Mouse (Mus musculus): Measurements from ENCODE around the gene Nrg3. TPM values are rescaled to one million over a fixed set of nuclear protein-coding genes. Genes with fewer than 3 reads are reported as not detected.

Gene Nrg3
- polyA plus RNA-seq, 1 experiment from 2014 or later, result 1.3 TPM

GRCm38 (mm10) chr14:38959367-38959766, 513.5 kb downstream of the Nrg3 start:
- H3K4me2 ChIP-seq (replicated peaks; ENCODE audit: low read depth, low read length), result no peak overlapping the region
- H3K36me3 ChIP-seq (ENCODE audit: control insufficient read depth, insufficient read depth, low read length), result no peaks in the 10 kb centered on the region
- 82% methylated on average over 7 of the region's 7 CpGs for WGBS

GRCm38 (mm10) chr14:38937481-38937880, 535.4 kb downstream of the Nrg3 start:
- Histone ChIP-seq H3K4me2 (replicated peaks; ENCODE audit: low read depth, low read length) (no peak overlapping the region), H3K9me3 (ENCODE audit: control insufficient read depth, low read length) (no peaks in the 10 kb centered on the region), H3K9ac (ENCODE audit: low read depth, low read length) (no peak overlapping the region), H3K36me3 (ENCODE audit: control insufficient read depth, insufficient read depth, low read length) (no peaks in the 10 kb centered on the region), H3K4me3 (ENCODE audit: low read length) (no peak overlapping the region), H3K27me3 (ENCODE audit: control insufficient read depth, insufficient read depth, low read length) (no peaks in the 10 kb centered on the region), H3K4me1 (ENCODE audit: control insufficient read depth, insufficient read depth, low read length) (no peaks in the 10 kb centered on the region), H3K27ac (ENCODE audit: low read depth, low read length) (no peak overlapping the region)
- 79% methylated on average over 1 of the region's 1 CpGs for WGBS
- no peak for ATAC-seq (ENCODE audit: low FRiP score, low TSS enrichment)

More at GRCm38 (mm10) chr14:38959367-38959766, 513.5 kb downstream of the Nrg3 start:
- no peaks in the 10 kb centered on the region for H3K4me1 ChIP-seq (ENCODE audit: control insufficient read depth, insufficient read depth, low read length)
- no peak overlapping the region for H3K4me3 ChIP-seq (ENCODE audit: low read length)
- H3K9me3 ChIP-seq (ENCODE audit: control insufficient read depth, low read length), result no peaks in the 10 kb centered on the region
- no peaks in the 10 kb centered on the region for H3K27me3 ChIP-seq (ENCODE audit: control insufficient read depth, insufficient read depth, low read length)
- H3K27ac ChIP-seq (ENCODE audit: low read depth, low read length), result no peak overlapping the region
- H3K9ac ChIP-seq (ENCODE audit: low read depth, low read length), result no peak overlapping the region
- no peak for ATAC-seq (ENCODE audit: low FRiP score, low TSS enrichment)

- Histone ChIP-seq H3K4me2 (replicated peaks; ENCODE audit: low read depth, low read length) (no peak overlapping the region), H3K9me3 (ENCODE audit: control insufficient read depth, low read length) (no peaks in the 10 kb centered on the region), H3K27me3 (ENCODE audit: control insufficient read depth, insufficient read depth, low read length) (no peaks in the 10 kb centered on the region), H3K4me3 (ENCODE audit: low read length) (no peak overlapping the region), H3K36me3 (ENCODE audit: control insufficient read depth, insufficient read depth, low read length) (no peaks in the 10 kb centered on the region), H3K4me1 (ENCODE audit: control insufficient read depth, insufficient read depth, low read length) (no peaks in the 10 kb centered on the region), H3K27ac (ENCODE audit: low read depth, low read length) (no peak overlapping the region), H3K9ac (ENCODE audit: low read depth, low read length) (no peak overlapping the region)
- ATAC-seq (ENCODE audit: low FRiP score, low TSS enrichment), result no peak
- WGBS, result 75% methylated on average over 2 of the region's 2 CpGs
Measured at GRCm38 (mm10) chr14:38936483-38937054, 536.3 kb downstream of the Nrg3 start.

GRCm38 (mm10) chr14:38923652-38924051, 549.2 kb downstream of the Nrg3 start:
- H3K4me3 ChIP-seq (ENCODE audit: low read length), result no peak overlapping the region
- H3K9ac ChIP-seq (ENCODE audit: low read depth, low read length), result no peak overlapping the region
- no peak overlapping the region for H3K27ac ChIP-seq (ENCODE audit: low read depth, low read length)
- WGBS, result 100% methylated on average over 1 of the region's 1 CpGs
- H3K4me2 ChIP-seq (replicated peaks; ENCODE audit: low read depth, low read length), result no peak overlapping the region
- H3K36me3 ChIP-seq (ENCODE audit: control insufficient read depth, insufficient read depth, low read length), result no peaks in the 10 kb centered on the region
- no peaks in the 10 kb centered on the region for H3K4me1 ChIP-seq (ENCODE audit: control insufficient read depth, insufficient read depth, low read length)
- no peak for ATAC-seq (ENCODE audit: low FRiP score, low TSS enrichment)
- no peaks in the 10 kb centered on the region for H3K9me3 ChIP-seq (ENCODE audit: control insufficient read depth, low read length)
- H3K27me3 ChIP-seq (ENCODE audit: control insufficient read depth, insufficient read depth, low read length), result no peaks in the 10 kb centered on the region

- no peak overlapping the region for H3K4me3 ChIP-seq (ENCODE audit: low read length)
- no peaks in the 10 kb centered on the region for H3K9me3 ChIP-seq (ENCODE audit: control insufficient read depth, low read length)
- no peaks in the 10 kb centered on the region for H3K36me3 ChIP-seq (ENCODE audit: control insufficient read depth, insufficient read depth, low read length)
- H3K4me1 ChIP-seq (ENCODE audit: control insufficient read depth, insufficient read depth, low read length), result no peaks in the 10 kb centered on the region
- 82% methylated on average over 2 of the region's 2 CpGs for WGBS
- no peak overlapping the region for H3K9ac ChIP-seq (ENCODE audit: low read depth, low read length)
- no peak for ATAC-seq (ENCODE audit: low FRiP score, low TSS enrichment)
- no peaks in the 10 kb centered on the region for H3K27me3 ChIP-seq (ENCODE audit: control insufficient read depth, insufficient read depth, low read length)
- H3K27ac ChIP-seq (ENCODE audit: low read depth, low read length), result no peak overlapping the region
- H3K4me2 ChIP-seq (replicated peaks; ENCODE audit: low read depth, low read length), result no peak overlapping the region
Measured at GRCm38 (mm10) chr14:38920800-38921199, 552.1 kb downstream of the Nrg3 start.

GRCm38 (mm10) chr14:38870591-38870990, 602.3 kb downstream of the Nrg3 start:
- Histone ChIP-seq H3K9me3 (ENCODE audit: control insufficient read depth, low read length) (no peaks in the 10 kb centered on the region), H3K27me3 (ENCODE audit: control insufficient read depth, insufficient read depth, low read length) (no peaks in the 10 kb centered on the region), H3K4me2 (replicated peaks; ENCODE audit: low read depth, low read length) (no peak overlapping the region), H3K27ac (ENCODE audit: low read depth, low read length) (no peak overlapping the region), H3K9ac (ENCODE audit: low read depth, low read length) (no peak overlapping the region), H3K4me3 (ENCODE audit: low read length) (no peak overlapping the region), H3K4me1 (ENCODE audit: control insufficient read depth, insufficient read depth, low read length) (no peaks in the 10 kb centered on the region), H3K36me3 (ENCODE audit: control insufficient read depth, insufficient read depth, low read length) (no peaks in the 10 kb centered on the region)
- WGBS, result 63% methylated on average over 2 of the region's 2 CpGs
- no peak for ATAC-seq (ENCODE audit: low FRiP score, low TSS enrichment)

GRCm38 (mm10) chr14:38847566-38847965, 625.3 kb downstream of the Nrg3 start:
- H3K4me2 ChIP-seq (replicated peaks; ENCODE audit: low read depth, low read length), result no peak overlapping the region
- H3K27ac ChIP-seq (ENCODE audit: low read depth, low read length), result no peak overlapping the region
- no peaks in the 10 kb centered on the region for H3K4me1 ChIP-seq (ENCODE audit: control insufficient read depth, insufficient read depth, low read length)
- no peaks in the 10 kb centered on the region for H3K9me3 ChIP-seq (ENCODE audit: control insufficient read depth, low read length)
- H3K4me3 ChIP-seq (ENCODE audit: low read length), result no peak overlapping the region
- WGBS, result 93% methylated on average over 1 of the region's 1 CpGs
- no peaks in the 10 kb centered on the region for H3K36me3 ChIP-seq (ENCODE audit: control insufficient read depth, insufficient read depth, low read length)
- no peak for ATAC-seq (ENCODE audit: low FRiP score, low TSS enrichment)
- no peaks in the 10 kb centered on the region for H3K27me3 ChIP-seq (ENCODE audit: control insufficient read depth, insufficient read depth, low read length)
- no peak overlapping the region for H3K9ac ChIP-seq (ENCODE audit: low read depth, low read length)

GRCm38 (mm10) chr14:38847091-38847490, 625.8 kb downstream of the Nrg3 start:
- H3K9me3 ChIP-seq (ENCODE audit: control insufficient read depth, low read length), result no peaks in the 10 kb centered on the region
- H3K4me2 ChIP-seq (replicated peaks; ENCODE audit: low read depth, low read length), result no peak overlapping the region
- H3K4me1 ChIP-seq (ENCODE audit: control insufficient read depth, insufficient read depth, low read length), result no peaks in the 10 kb centered on the region
- 88% methylated on average over 1 of the region's 1 CpGs for WGBS
- H3K27ac ChIP-seq (ENCODE audit: low read depth, low read length), result no peak overlapping the region
- H3K27me3 ChIP-seq (ENCODE audit: control insufficient read depth, insufficient read depth, low read length), result no peaks in the 10 kb centered on the region
- no peaks in the 10 kb centered on the region for H3K36me3 ChIP-seq (ENCODE audit: control insufficient read depth, insufficient read depth, low read length)
- H3K9ac ChIP-seq (ENCODE audit: low read depth, low read length), result no peak overlapping the region
- H3K4me3 ChIP-seq (ENCODE audit: low read length), result no peak overlapping the region
- ATAC-seq (ENCODE audit: low FRiP score, low TSS enrichment), result no peak

- 92% methylated on average over 4 of the region's 4 CpGs for WGBS
- no peak overlapping the region for H3K27ac ChIP-seq (ENCODE audit: low read depth, low read length)
- ATAC-seq (ENCODE audit: low FRiP score, low TSS enrichment), result no peak
- H3K4me2 ChIP-seq (replicated peaks; ENCODE audit: low read depth, low read length), result no peak overlapping the region
- no peaks in the 10 kb centered on the region for H3K4me1 ChIP-seq (ENCODE audit: control insufficient read depth, insufficient read depth, low read length)
- no peaks in the 10 kb centered on the region for H3K27me3 ChIP-seq (ENCODE audit: control insufficient read depth, insufficient read depth, low read length)
- H3K36me3 ChIP-seq (ENCODE audit: control insufficient read depth, insufficient read depth, low read length), result no peaks in the 10 kb centered on the region
- H3K9ac ChIP-seq (ENCODE audit: low read depth, low read length), result no peak overlapping the region
- no peaks in the 10 kb centered on the region for H3K9me3 ChIP-seq (ENCODE audit: control insufficient read depth, low read length)
- H3K4me3 ChIP-seq (ENCODE audit: low read length), result no peak overlapping the region
Measured at GRCm38 (mm10) chr14:38835006-38835405, 637.9 kb downstream of the Nrg3 start.

Measured in kidney, embryonic 14.5 days (tissue).